Mouse (Mus musculus): ENCODE measurements around the gene Shank2.

DNA sequence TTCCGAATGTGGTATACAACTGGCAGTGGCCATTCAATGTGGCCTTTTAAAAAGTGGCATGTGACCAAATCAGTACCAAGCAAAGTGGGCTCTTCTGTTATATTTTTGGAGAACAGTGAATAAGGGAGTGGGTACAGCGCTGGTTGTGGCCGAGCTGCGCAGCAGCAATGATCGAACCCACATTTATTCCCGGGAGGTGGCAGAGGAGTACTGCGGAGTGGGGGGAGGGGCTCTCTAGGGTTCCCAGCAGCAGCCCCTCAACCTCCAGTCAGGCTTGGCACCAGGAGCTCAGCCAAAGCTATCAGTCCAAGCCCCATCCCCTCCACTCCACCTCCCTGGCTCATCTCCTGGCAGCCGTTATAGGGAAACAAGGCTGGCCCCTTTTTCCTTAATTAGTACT lies 37.0 kb downstream of the Shank2 start:
- no peak for TF ChIP-seq CTCF (IDR thresholded peaks at IDR 0.05)
- TF ChIP-seq EP300 (IDR thresholded peaks at IDR 0.05) = no peak

Data from lung, postnatal 0 days (tissue).